Mouse (Mus musculus) brain, adult 10 weeks (tissue): ENCODE data around the gene Trim60. TPM values are rescaled to one million over a fixed set of nuclear protein-coding genes. Genes with fewer than 3 reads are reported as not detected.

Source experiments
- polyA plus RNA-seq: library from polyadenylated mRNA; stranded (reverse); fragments of 350-450 nt; fragmentation: Illumina TruSeq; extraction: RNeasy Lipid Tissue Mini Kit (QIAGEN cat#74804); gene quantifications from one replicate; pipeline ENCODE4 v1.2.3, GENCODE M21; 2015; ENCODE audit warnings: low read depth, low replicate concordance

Gene Trim60
- polyA plus RNA-seq = not detected

DNA sequence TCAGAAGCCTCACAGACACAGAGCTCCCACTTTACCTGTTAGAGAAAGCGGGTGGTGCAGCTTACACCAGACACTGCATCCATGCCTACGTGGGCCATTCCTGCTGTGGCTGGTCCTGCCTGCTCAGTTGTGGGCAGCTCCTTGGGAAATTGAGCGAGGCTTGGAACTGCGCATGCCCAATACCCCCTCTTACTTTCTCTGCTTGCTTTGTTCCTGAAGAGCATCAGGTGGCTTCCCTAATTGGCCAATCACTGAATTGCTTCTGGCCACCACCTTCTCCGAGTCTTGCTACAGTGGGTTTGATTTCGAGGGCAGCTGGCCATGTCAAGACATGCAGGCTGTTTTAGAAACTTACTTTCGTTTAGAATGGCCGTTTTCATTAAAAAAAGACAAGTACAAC lies at the start of gene Trim60, which contains the start of gene Trim61:
TSS of gene Trim60 (minus strand) at position 162 of the 400 bp plus-strand sequence.
TSS of gene Trim61 (minus strand) at position 101 of the 400 bp plus-strand sequence.

GRCm38 (mm10) chr8:65037117-65037533 lies 18.7 kb upstream of the Trim60 start, which contains the start of gene Apela:
Gene Apela (minus strand): TSS chr8:65037336.

DNA sequence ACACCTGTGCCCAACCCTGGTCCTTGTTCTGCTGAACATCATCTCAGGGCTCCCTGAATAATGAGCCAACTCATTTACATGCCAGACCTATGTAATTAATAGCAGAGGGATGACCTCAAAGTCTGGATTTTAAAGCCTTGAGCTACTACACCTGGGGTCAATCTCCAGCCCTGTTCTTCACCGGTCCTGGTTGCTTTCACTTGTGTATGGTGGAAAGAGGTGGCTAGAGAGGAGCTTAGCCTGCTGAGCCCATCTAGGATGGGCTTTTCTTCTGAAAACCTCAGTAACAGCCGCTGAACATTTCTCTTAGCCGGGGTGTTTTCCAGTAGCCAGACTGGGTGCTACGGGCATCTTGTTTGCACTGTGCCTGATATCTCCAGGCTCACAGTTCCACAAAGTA lies 30.7 kb downstream of the Trim60 start, which contains the start of gene Trim75:
TSS of gene Trim75 (minus strand) at position 101 of the 400 bp plus-strand sequence.

Other genes with a start within 250 kb of the Trim60 start
- 119 TPM for gene Klhl2, start 168.6 kb downstream of the Trim60 start, polyA plus RNA-seq
- gene Tmem192, start 71.4 kb downstream of the Trim60 start, polyA plus RNA-seq = 38.8 TPM
- gene Trim75, start 30.8 kb downstream of the Trim60 start, polyA plus RNA-seq = not detected
- gene Trim61, start 61 bp downstream of the Trim60 start, polyA plus RNA-seq = not detected
- not detected for gene Apela, start 18.8 kb upstream of the Trim60 start, polyA plus RNA-seq
- gene Gm10663, start 56.4 kb upstream of the Trim60 start, polyA plus RNA-seq = not detected
- gene BC030870, start 111.0 kb upstream of the Trim60 start, polyA plus RNA-seq = not detected